Mouse (Mus musculus) MEL (cell line): ENCODE measurements around the gene Cltb. TPM values are rescaled to one million over a fixed set of nuclear protein-coding genes. Genes with fewer than 3 reads are reported as not detected.

Experiments
- DNase-seq: peaks from one replicate; pipeline ENCODE4 v3.0.0; 2011; ENCODE audit warnings: low read depth, low spot score
- H3K27ac ChIP-seq: 2 replicates; pipeline ENCODE4 v1.5.1; 2012; ENCODE audit warnings: low read depth, mild to moderate bottlenecking, control low read depth, low read length, moderate library complexity; ENCODE audit not compliant: control insufficient read depth
- H3K27me3 ChIP-seq, 2 experiments: fragments of 150-350 bp in 1 of 2; sonication (generic) in 1 of 2; 2 replicates each; pipeline ENCODE4 v1.6.1; 2012; ENCODE audit warnings: low read length in 2 of 2, mild to moderate bottlenecking in 2 of 2, improper control_type of control experiment in 1 of 2, moderate library complexity in 1 of 2; ENCODE audit not compliant: insufficient read depth in 2 of 2, control insufficient read depth in 1 of 2
- H3K36me3 ChIP-seq, 2 experiments: 2 replicates each; pipeline ENCODE4 v1.6.1; 2012 to 2014; ENCODE audit warnings: low read length in 2 of 2, improper control_type of control experiment in 1 of 2, inconsistent platforms in 1 of 2, mild to moderate bottlenecking in 1 of 2; ENCODE audit not compliant: insufficient read depth in 2 of 2, control insufficient read depth in 1 of 2
- H3K4me1 ChIP-seq, 2 experiments: fragments of 150-350 bp in 1 of 2; sonication (generic) in 1 of 2; 2 replicates each; pipeline ENCODE4 v1.6.1; 2012; ENCODE audit warnings: low read length in 2 of 2, improper control_type of control experiment in 1 of 2, mild to moderate bottlenecking in 1 of 2; ENCODE audit not compliant: insufficient read depth in 2 of 2, control insufficient read depth in 1 of 2
- H3K4me3 ChIP-seq, 2 experiments: fragments of 150-350 bp in 1 of 2; sonication (generic) in 1 of 2; 2 replicates each; pipeline ENCODE4 v1.5.1; 2012; ENCODE audit warnings: low read depth in 2 of 2, low read length in 2 of 2, mild to moderate bottlenecking in 2 of 2, moderate library complexity in 2 of 2, control low read depth in 1 of 2, improper control_type of control experiment in 1 of 2; ENCODE audit not compliant: control insufficient read depth in 1 of 2, insufficient read depth in 1 of 2
- H3K79me2 ChIP-seq: 2 replicates; pipeline ENCODE4 v1.6.1; 2012; ENCODE audit warnings: mild to moderate bottlenecking, low read length, moderate library complexity; ENCODE audit not compliant: control insufficient read depth, poor library complexity, insufficient read depth
- H3K9ac ChIP-seq: 2 replicates; pipeline ENCODE4 v1.6.1; 2012; ENCODE audit warnings: low read depth, mild to moderate bottlenecking, control low read depth, low read length, moderate library complexity; ENCODE audit not compliant: control insufficient read depth, poor library complexity, severe bottlenecking
- H3K9me3 ChIP-seq: fragments of 150-350 bp; sonication (generic); replicated peaks from 2 replicates; pipeline ENCODE4 v1.6.1; 2012; ENCODE audit warnings: mild to moderate bottlenecking, low read length, improper control_type of control experiment, moderate library complexity; ENCODE audit not compliant: insufficient read depth
- CHD1 ChIP-seq: IDR thresholded peaks from 2 replicates; pipeline ENCODE4 v1.6.1; 2012; ENCODE audit warnings: low read depth, mild to moderate bottlenecking, inconsistent platforms, low read length, improper control_type of control experiment
- CHD2 ChIP-seq: IDR thresholded peaks from 2 replicates; pipeline ENCODE4 v1.6.1; 2011; ENCODE audit warnings: low read length, improper control_type of control experiment
- ELF1 ChIP-seq: IDR thresholded peaks from 2 replicates; pipeline ENCODE4 v1.6.1; 2014; ENCODE audit warnings: low read depth, mild to moderate bottlenecking, inconsistent platforms, low read length, improper control_type of control experiment, moderate library complexity
- ETS1 ChIP-seq: IDR thresholded peaks from 2 replicates; pipeline ENCODE4 v1.6.1; 2012; ENCODE audit warnings: low read depth, mild to moderate bottlenecking, inconsistent platforms, low read length, improper control_type of control experiment, moderate library complexity
- GABPA ChIP-seq: IDR thresholded peaks from 2 replicates; pipeline ENCODE4 v1.6.1; 2012; ENCODE audit warnings: low read depth, mild to moderate bottlenecking, inconsistent platforms, low read length, improper control_type of control experiment, moderate library complexity
- KAT2A ChIP-seq: conservative IDR thresholded peaks from 2 replicates; pipeline ENCODE4 v1.6.1; 2012; ENCODE audit warnings: low read depth, low read length, improper control_type of control experiment, inconsistent platforms
- MAX ChIP-seq: IDR thresholded peaks from 2 replicates; pipeline ENCODE4 v1.6.1; 2011; ENCODE audit warnings: low read length, improper control_type of control experiment
- MXI1 ChIP-seq: IDR thresholded peaks from 2 replicates; pipeline ENCODE4 v1.6.1; 2011; ENCODE audit warnings: mild to moderate bottlenecking, low read depth, low read length, improper control_type of control experiment
- NELFE ChIP-seq: IDR thresholded peaks from 2 replicates; pipeline ENCODE4 v1.6.1; 2011; ENCODE audit warnings: low read depth, low read length, improper control_type of control experiment
- POLR2A ChIP-seq, 2 experiments: IDR thresholded peaks; 2 replicates each; pipeline ENCODE4 v1.6.1; 2011 to 2012; ENCODE audit warnings: low read length in 2 of 2, mild to moderate bottlenecking in 2 of 2, control low read depth in 1 of 2, improper control_type of control experiment in 1 of 2, low read depth in 1 of 2, moderate library complexity in 1 of 2; ENCODE audit not compliant: control insufficient read depth in 1 of 2, insufficient read depth in 1 of 2, poor library complexity in 1 of 2
- POLR2AphosphoS2 ChIP-seq: IDR thresholded peaks from 2 replicates; pipeline ENCODE4 v1.6.1; 2011; ENCODE audit warnings: low read length, improper control_type of control experiment
- RAD21 ChIP-seq: IDR thresholded peaks from 2 replicates; pipeline ENCODE4 v1.6.1; 2011; ENCODE audit warnings: mild to moderate bottlenecking, low read depth, low read length, improper control_type of control experiment
- SIN3A ChIP-seq: IDR thresholded peaks from 2 replicates; pipeline ENCODE4 v1.6.1; 2012; ENCODE audit warnings: low read length, improper control_type of control experiment, inconsistent platforms
- SMC3 ChIP-seq: IDR thresholded peaks from 2 replicates; pipeline ENCODE4 v1.6.1; 2011; ENCODE audit warnings: low read depth, low read length, improper control_type of control experiment
- USF1 ChIP-seq: IDR thresholded peaks from 2 replicates; pipeline ENCODE4 v1.6.1; 2014; ENCODE audit warnings: low read depth, mild to moderate bottlenecking, inconsistent platforms, low read length, improper control_type of control experiment, moderate library complexity
- ZC3H11A ChIP-seq: IDR thresholded peaks from 2 replicates; pipeline ENCODE4 v1.6.1; 2012; ENCODE audit warnings: low read depth, mild to moderate bottlenecking, inconsistent platforms, low read length, improper control_type of control experiment
- ZKSCAN1 ChIP-seq: IDR thresholded peaks from 2 replicates; pipeline ENCODE4 v1.6.1; 2012; ENCODE audit warnings: low read depth, mild to moderate bottlenecking, inconsistent platforms, low read length, improper control_type of control experiment, moderate library complexity
- polyA plus RNA-seq, 2 experiments: library from polyadenylated mRNA; stranded (reverse) in 1 of 2; unstranded in 1 of 2; fragments of >175 nt in 1 of 2; fragments of >200 nt in 1 of 2; gene quantifications; 2 replicates each; pipeline versions ENCODE4 v1.2.1 to v1.2.4; 2012; ENCODE audit warnings: low replicate concordance in 2 of 2, low read depth in 1 of 2; ENCODE audit not compliant: insufficient read length in 2 of 2, insufficient read depth in 1 of 2, missing spikeins in 1 of 2
- total RNA-seq: library from RNA; depleted of rRNA; stranded (reverse); fragments of 300-350 nt; gene quantifications from 2 replicates; pipeline ENCODE4 v1.2.3, GENCODE M21; 2012

Cltb gene
- total and polyA plus RNA-seq, 3 experiments: 23.5 to 59.9 TPM; not detected in 1

DNA sequence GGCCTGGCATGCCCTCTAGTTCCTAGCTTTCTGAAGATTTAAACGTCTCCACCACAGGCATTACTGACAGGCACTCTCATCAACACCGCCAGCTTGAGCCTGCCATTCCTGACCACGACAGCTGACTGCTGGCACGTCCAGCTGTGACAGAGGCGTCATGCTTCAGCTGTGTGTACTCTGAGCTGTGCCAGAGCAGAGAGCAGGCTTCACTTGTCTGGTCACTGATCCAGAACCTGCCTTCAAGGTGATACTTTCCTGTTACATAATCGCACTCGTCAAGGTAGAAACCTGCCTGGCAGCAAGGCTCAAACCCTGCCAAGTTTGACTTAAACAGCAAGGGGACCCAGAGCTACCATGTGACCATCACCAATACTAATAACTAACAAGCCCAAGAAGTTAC, 48.6 kb downstream of the Cltb start:
- no peak overlapping the region for H3K27ac ChIP-seq
- TF ChIP-seq GABPA: no peak
- TF ChIP-seq POLR2A (IDR thresholded peaks at IDR 0.05; ENCODE audit: control insufficient read depth in 1 of 2, insufficient read depth in 1 of 2, low read depth in 1 of 2, low read length in 2 of 2, poor library complexity in 1 of 2): no peak
- TF ChIP-seq RAD21: no peak
- TF ChIP-seq ETS1: no peak
- H3K9ac ChIP-seq: no peak overlapping the region
- H3K9me3 ChIP-seq: no peaks in the 10 kb centered on the region
- H3K4me3 ChIP-seq: no peak overlapping the region
- H3K27me3 ChIP-seq: no peaks in the 10 kb centered on the region
- peaks cover 2 to 11% of the 10 kb centered on the region in 2 experiments for H3K36me3 ChIP-seq
- H3K4me1 ChIP-seq: peaks cover 0 to 13% of the 10 kb centered on the region in 2 experiments; a peak in 2 of 4 replicates
- no peak for DNase-seq
- peaks cover 22% of the 10 kb centered on the region for H3K79me2 ChIP-seq

DNA sequence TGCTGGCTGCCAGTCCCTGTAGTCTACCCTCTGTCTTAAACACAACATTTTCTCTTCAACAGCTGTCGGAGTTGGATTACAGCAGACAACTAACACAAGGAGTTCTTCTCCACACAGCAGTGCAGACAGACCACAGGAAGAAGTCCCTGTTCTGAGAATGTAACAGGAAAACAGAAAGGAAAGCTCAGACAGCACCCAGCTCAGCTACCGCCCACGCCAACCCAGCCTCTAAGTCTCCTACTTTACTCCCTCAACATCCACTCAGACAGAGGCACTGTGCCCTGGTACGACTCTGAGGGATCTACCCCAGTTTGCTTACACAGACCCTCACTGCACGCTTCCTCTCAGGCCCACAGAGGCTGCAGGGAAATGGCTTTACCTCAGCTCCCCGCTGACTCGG, 50.5 kb downstream of the Cltb start:
- peaks cover 0 to 8% of the 10 kb centered on the region in 2 experiments; a peak in 2 of 4 replicates for H3K4me1 ChIP-seq
- H3K4me3 ChIP-seq: no peak overlapping the region
- H3K9ac ChIP-seq: no peak overlapping the region
- no peak overlapping the region for H3K27ac ChIP-seq
- no peaks in the 10 kb centered on the region for H3K27me3 ChIP-seq
- H3K79me2 ChIP-seq: peaks cover 22% of the 10 kb centered on the region
- H3K36me3 ChIP-seq: peaks cover 3 to 6% of the 10 kb centered on the region in 2 experiments
- DNase-seq: no peak
- TF ChIP-seq NELFE: no peak
- TF ChIP-seq KAT2A: no peak
- H3K9me3 ChIP-seq: no peaks in the 10 kb centered on the region

DNA sequence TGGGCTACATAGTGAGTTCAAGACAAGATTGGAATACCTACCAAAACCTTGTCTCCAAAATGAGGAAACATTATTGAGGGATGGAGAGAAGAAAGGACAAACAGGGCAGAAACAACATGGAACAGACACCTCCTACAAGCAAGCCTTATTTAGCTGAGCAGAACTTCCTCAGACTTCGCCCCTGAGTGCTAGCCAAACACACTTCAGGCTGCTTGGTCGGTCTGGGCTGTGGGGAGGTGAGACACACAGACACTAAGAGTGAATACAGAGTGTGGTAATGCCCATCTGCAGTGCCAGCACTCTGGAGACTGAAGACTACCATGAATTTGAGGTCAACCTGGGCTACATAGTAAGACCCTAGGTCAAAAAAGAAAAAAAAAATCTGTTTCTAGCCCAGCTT, 51.5 kb downstream of the Cltb start:
- Histone ChIP-seq H3K79me2 (peaks cover 17% of the 10 kb centered on the region), H3K36me3 (peaks cover 3 to 6% of the 10 kb centered on the region in 2 experiments), H3K27ac (no peak overlapping the region), H3K4me1 (peaks cover 0 to 6% of the 10 kb centered on the region in 2 experiments; a peak in 2 of 4 replicates), H3K9me3 (no peaks in the 10 kb centered on the region), H3K9ac (no peak overlapping the region), H3K27me3 (no peaks in the 10 kb centered on the region), H3K4me3 (no peak overlapping the region)
- TF ChIP-seq SMC3 (no peak), POLR2A (IDR thresholded peaks at IDR 0.05; ENCODE audit: control insufficient read depth in 1 of 2, insufficient read depth in 1 of 2, low read depth in 1 of 2, low read length in 2 of 2, poor library complexity in 1 of 2) (no peak), NELFE (no peak)
- DNase-seq: no peak

DNA sequence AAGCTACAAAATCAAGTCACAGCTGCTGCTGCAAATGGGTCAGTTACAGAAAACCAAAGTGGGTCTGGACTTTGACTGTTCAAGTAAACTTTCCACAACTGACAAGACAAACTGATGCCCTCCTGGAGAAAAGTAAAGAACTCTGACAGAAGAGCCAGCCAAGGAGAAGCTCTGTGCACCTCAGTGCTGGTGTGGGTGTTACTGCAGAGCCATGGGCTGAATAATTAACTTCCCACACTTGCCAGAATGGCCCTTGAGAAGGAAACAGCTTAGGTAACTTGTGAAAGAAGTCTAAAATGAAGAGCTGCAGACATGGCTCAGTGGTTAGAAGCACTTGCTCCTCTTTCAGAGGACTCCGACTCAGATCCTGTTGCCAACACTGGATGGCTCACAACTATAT, 53.5 kb downstream of the Cltb start:
- Histone ChIP-seq H3K9me3 (no peaks in the 10 kb centered on the region), H3K4me3 (no peak overlapping the region), H3K27me3 (no peaks in the 10 kb centered on the region), H3K9ac (no peak overlapping the region), H3K79me2 (0 out of 2 replicates have a peak, but pooled peaks cover 2% of the 10 kb centered on the region), H3K27ac (no peak overlapping the region), H3K36me3 (peaks cover 0 to 3% of the 10 kb centered on the region in 2 experiments; a peak in 2 of 4 replicates), H3K4me1 (no peaks in the 10 kb centered on the region)
- no peak for DNase-seq
- TF ChIP-seq ZKSCAN1: no peak
- no peak for TF ChIP-seq KAT2A
- TF ChIP-seq MXI1: no peak
- no peak for TF ChIP-seq SIN3A
- TF ChIP-seq CHD1: no peak
- TF ChIP-seq CHD2: no peak
- TF ChIP-seq MAX: no peak
- no peak for TF ChIP-seq ELF1
- no peak for TF ChIP-seq POLR2AphosphoS2
- no peak for TF ChIP-seq ETS1
- no peak for TF ChIP-seq USF1
- no peak for TF ChIP-seq ZC3H11A
